Mouse (Mus musculus): Measurements from ENCODE around the gene Cotl1. TPM values are rescaled to one million over a fixed set of nuclear protein-coding genes. Genes with fewer than 3 reads are reported as not detected.

Gene Cotl1
- polyA plus RNA-seq, 1 experiment = 453 TPM

DNA sequence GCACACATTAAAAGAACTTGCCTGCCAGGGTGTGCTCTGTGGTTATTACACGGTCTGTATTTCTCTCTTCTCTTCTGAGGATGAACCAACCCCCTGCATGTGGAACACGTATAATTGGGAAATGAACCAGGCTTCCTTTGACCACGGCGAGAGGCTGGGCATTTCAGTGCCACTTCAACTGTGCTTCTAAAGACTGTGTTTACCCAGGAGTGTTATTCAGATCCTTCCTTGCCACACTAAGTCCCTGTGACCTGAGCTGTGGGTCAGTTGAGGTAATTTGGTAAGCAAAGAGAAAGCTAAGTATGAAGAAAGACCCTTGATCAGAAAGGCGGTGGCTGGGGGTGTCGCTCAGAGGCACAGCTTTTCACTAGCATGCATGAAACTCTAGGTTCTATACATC, 41.0 kb upstream of the Cotl1 start:
- Histone ChIP-seq H3K79me3 (ENCODE audit: low read depth) (no peaks in the 10 kb centered on the region), H3ac (ENCODE audit: control insufficient read depth, insufficient read length, low read depth) (no peak overlapping the region), H3K27me3 (ENCODE audit: control insufficient read depth, insufficient read depth, insufficient read length) (no peaks in the 10 kb centered on the region), H3K36me3 (ENCODE audit: control insufficient read depth, insufficient read depth) (no peaks in the 10 kb centered on the region), H3K79me2 (ENCODE audit: control insufficient read depth, insufficient read depth) (no peaks in the 10 kb centered on the region), H3K4me3 (ENCODE audit: insufficient read depth, poor library complexity, severe bottlenecking) (no peak overlapping the region)
- TF ChIP-seq MYOG (IDR thresholded peaks at IDR 0.05; ENCODE audit: control insufficient read depth, extremely low read depth, insufficient read length) = no peak

DNA sequence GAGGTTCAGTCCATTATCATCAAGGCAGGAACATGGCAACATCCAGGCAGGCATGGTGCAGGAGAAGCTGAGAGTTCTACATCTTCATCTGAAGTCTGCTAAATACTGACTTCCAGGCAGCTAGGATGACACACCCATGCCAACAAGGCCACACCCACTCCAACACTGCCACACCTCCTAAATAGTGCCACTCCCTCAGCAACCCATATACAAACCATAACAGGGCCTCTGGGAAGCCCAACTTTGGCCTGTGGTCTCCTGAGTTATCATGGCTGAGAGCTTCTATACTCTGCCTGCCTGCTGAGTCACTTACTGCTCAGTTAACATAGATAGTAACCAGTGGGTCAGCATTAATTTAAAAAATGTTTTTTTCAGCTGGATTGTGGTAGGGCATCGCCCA, 32.8 kb upstream of the Cotl1 start:
- H3K79me2 ChIP-seq (ENCODE audit: control insufficient read depth, insufficient read depth) = no peaks in the 10 kb centered on the region
- TF ChIP-seq CTCF (IDR thresholded peaks at IDR 0.05; ENCODE audit: control insufficient read depth, insufficient read depth, insufficient read length) = no peak
- TF ChIP-seq MAX (IDR thresholded peaks at IDR 0.05) = no peak
- TF ChIP-seq FOSL1 (IDR thresholded peaks at IDR 0.05; ENCODE audit: insufficient read depth, low read length, poor library complexity, severe bottlenecking) = no peak
- TF ChIP-seq MYOD1 (IDR thresholded peaks at IDR 0.05; ENCODE audit: control insufficient read depth, insufficient read length, low read depth) = no peak
- TF ChIP-seq MYOG (IDR thresholded peaks at IDR 0.05; ENCODE audit: control insufficient read depth, extremely low read depth, insufficient read length) = no peak
- TF ChIP-seq CEBPB (IDR thresholded peaks at IDR 0.05; ENCODE audit: low read depth) = no peak
- TF ChIP-seq USF1 (IDR thresholded peaks at IDR 0.05; ENCODE audit: low read depth) = no peak

DNA sequence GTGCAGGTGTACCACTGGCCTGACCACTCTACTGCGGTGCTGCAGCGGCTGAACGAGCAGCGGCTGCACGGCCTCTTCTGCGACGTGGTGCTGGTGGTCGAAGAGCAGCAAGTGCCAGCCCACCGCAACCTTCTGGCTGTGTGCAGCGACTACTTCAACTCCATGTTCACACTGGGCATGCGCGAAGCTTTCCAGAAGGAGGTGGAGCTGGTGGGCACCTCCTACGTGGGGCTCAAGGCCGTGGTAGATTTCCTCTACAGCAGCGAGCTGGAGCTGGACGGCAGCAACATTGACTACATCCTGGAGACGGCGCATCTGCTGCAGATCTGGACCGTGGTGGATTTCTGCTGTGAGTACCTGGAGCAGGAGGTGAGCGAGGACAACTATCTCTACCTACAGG, 29.3 kb upstream of the Cotl1 start:
- H3K79me3 ChIP-seq (ENCODE audit: low read depth) = no peaks in the 10 kb centered on the region
- no peaks in the 10 kb centered on the region for H3K36me3 ChIP-seq (ENCODE audit: control insufficient read depth, insufficient read depth)
- TF ChIP-seq CEBPB (IDR thresholded peaks at IDR 0.05; ENCODE audit: low read depth) (no peak), CTCF (IDR thresholded peaks at IDR 0.05; ENCODE audit: control insufficient read depth, insufficient read depth, insufficient read length) (no peak), FOSL1 (IDR thresholded peaks at IDR 0.05; ENCODE audit: insufficient read depth, low read length, poor library complexity, severe bottlenecking) (no peak), USF1 (IDR thresholded peaks at IDR 0.05; ENCODE audit: low read depth) (no peak), MYOD1 (IDR thresholded peaks at IDR 0.05; ENCODE audit: control insufficient read depth, insufficient read length, low read depth) (no peak), MAX (IDR thresholded peaks at IDR 0.05) (no peak), MYOG (IDR thresholded peaks at IDR 0.05; ENCODE audit: control insufficient read depth, extremely low read depth, insufficient read length) (no peak)
- H3K79me2 ChIP-seq (ENCODE audit: control insufficient read depth, insufficient read depth) = no peaks in the 10 kb centered on the region
- H3K4me3 ChIP-seq (ENCODE audit: insufficient read depth, poor library complexity, severe bottlenecking) = no peak overlapping the region
- H3ac ChIP-seq (ENCODE audit: control insufficient read depth, insufficient read length, low read depth) = no peak overlapping the region
- no peaks in the 10 kb centered on the region for H3K27me3 ChIP-seq (ENCODE audit: control insufficient read depth, insufficient read depth, insufficient read length)

More for the DNA sequence above, 32.8 kb upstream of the Cotl1 start:
- Histone ChIP-seq H3ac (ENCODE audit: control insufficient read depth, insufficient read length, low read depth) (no peak overlapping the region), H3K79me3 (ENCODE audit: low read depth) (no peaks in the 10 kb centered on the region), H3K27me3 (ENCODE audit: control insufficient read depth, insufficient read depth, insufficient read length) (no peaks in the 10 kb centered on the region), H3K4me3 (ENCODE audit: insufficient read depth, poor library complexity, severe bottlenecking) (no peak overlapping the region), H3K36me3 (ENCODE audit: control insufficient read depth, insufficient read depth) (no peaks in the 10 kb centered on the region)

DNA sequence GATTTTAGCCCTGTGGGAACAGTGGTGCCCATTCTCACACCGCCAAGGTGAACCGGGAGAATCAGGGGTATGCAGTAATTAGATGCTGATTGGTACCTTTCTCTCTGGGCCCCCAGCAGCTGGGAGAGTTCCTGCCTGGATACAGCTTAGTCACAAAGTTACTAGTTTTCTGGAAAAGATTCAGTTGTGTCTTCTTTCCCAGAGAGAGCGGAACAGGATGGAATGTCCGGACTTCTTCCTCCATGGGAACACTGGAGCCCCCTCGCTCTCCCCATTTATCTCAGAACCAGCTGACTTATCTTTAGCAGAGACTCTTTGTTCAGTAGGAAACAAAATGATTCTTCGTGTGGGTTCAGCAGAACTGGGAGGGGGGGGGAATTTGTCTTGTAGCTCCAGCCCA, 22.4 kb upstream of the Cotl1 start:
- no peak for TF ChIP-seq FOSL1 (IDR thresholded peaks at IDR 0.05; ENCODE audit: insufficient read depth, low read length, poor library complexity, severe bottlenecking)
- no peak for TF ChIP-seq USF1 (IDR thresholded peaks at IDR 0.05; ENCODE audit: low read depth)
- no peak for TF ChIP-seq MYOG (IDR thresholded peaks at IDR 0.05; ENCODE audit: control insufficient read depth, extremely low read depth, insufficient read length)
- no peak for TF ChIP-seq MYOD1 (IDR thresholded peaks at IDR 0.05; ENCODE audit: control insufficient read depth, insufficient read length, low read depth)
- TF ChIP-seq CEBPB (IDR thresholded peaks at IDR 0.05; ENCODE audit: low read depth) = no peak
- TF ChIP-seq CTCF (IDR thresholded peaks at IDR 0.05; ENCODE audit: control insufficient read depth, insufficient read depth, insufficient read length) = no peak
- TF ChIP-seq MAX (IDR thresholded peaks at IDR 0.05) = no peak
- H3K79me3 ChIP-seq (ENCODE audit: low read depth) = no peaks in the 10 kb centered on the region
- H3K4me3 ChIP-seq (ENCODE audit: insufficient read depth, poor library complexity, severe bottlenecking) = peak overlapping the region; percentile 40
- H3K79me2 ChIP-seq (ENCODE audit: control insufficient read depth, insufficient read depth) = no peaks in the 10 kb centered on the region
- no peaks in the 10 kb centered on the region for H3K36me3 ChIP-seq (ENCODE audit: control insufficient read depth, insufficient read depth)
- H3ac ChIP-seq (ENCODE audit: control insufficient read depth, insufficient read length, low read depth) = no peak overlapping the region
- H3K27me3 ChIP-seq (ENCODE audit: control insufficient read depth, insufficient read depth, insufficient read length) = peaks cover 3% of the 10 kb centered on the region

DNA sequence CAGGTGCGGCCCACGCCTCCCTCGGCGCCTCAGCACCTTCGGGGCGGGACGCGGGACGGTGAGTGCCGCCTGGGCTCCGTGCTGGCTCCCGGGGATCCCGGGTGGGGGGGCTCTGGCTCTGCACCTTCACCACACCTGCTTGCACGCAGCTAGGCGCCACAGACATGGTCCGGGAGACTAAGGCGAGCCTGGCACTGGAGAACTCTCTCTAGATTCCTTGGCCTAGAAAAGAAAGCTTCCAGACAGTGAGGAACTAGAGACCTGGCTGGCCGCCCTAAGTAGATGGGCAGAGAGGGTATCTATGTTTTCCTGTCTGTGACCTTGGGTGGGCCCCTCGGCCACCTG, 22.0 kb upstream of the Cotl1 start:
- H3K79me3 ChIP-seq (ENCODE audit: low read depth) = no peaks in the 10 kb centered on the region
- H3K4me3 ChIP-seq (ENCODE audit: insufficient read depth, poor library complexity, severe bottlenecking) = peak overlapping the region; percentile 40
- TF ChIP-seq CTCF (IDR thresholded peaks at IDR 0.05; ENCODE audit: control insufficient read depth, insufficient read depth, insufficient read length) (no peak), MYOG (IDR thresholded peaks at IDR 0.05; ENCODE audit: control insufficient read depth, extremely low read depth, insufficient read length) (no peak), MAX (IDR thresholded peaks at IDR 0.05) (no peak), USF1 (IDR thresholded peaks at IDR 0.05; ENCODE audit: low read depth) (no peak), CEBPB (IDR thresholded peaks at IDR 0.05; ENCODE audit: low read depth) (no peak), MYOD1 (IDR thresholded peaks at IDR 0.05; ENCODE audit: control insufficient read depth, insufficient read length, low read depth) (no peak), FOSL1 (IDR thresholded peaks at IDR 0.05; ENCODE audit: insufficient read depth, low read length, poor library complexity, severe bottlenecking) (no peak)
- H3K36me3 ChIP-seq (ENCODE audit: control insufficient read depth, insufficient read depth) = no peaks in the 10 kb centered on the region
- peak overlapping the region; percentile 85 for H3ac ChIP-seq (ENCODE audit: control insufficient read depth, insufficient read length, low read depth)
- H3K79me2 ChIP-seq (ENCODE audit: control insufficient read depth, insufficient read depth) = no peaks in the 10 kb centered on the region
- H3K27me3 ChIP-seq (ENCODE audit: control insufficient read depth, insufficient read depth, insufficient read length) = peaks cover 5% of the 10 kb centered on the region

DNA sequence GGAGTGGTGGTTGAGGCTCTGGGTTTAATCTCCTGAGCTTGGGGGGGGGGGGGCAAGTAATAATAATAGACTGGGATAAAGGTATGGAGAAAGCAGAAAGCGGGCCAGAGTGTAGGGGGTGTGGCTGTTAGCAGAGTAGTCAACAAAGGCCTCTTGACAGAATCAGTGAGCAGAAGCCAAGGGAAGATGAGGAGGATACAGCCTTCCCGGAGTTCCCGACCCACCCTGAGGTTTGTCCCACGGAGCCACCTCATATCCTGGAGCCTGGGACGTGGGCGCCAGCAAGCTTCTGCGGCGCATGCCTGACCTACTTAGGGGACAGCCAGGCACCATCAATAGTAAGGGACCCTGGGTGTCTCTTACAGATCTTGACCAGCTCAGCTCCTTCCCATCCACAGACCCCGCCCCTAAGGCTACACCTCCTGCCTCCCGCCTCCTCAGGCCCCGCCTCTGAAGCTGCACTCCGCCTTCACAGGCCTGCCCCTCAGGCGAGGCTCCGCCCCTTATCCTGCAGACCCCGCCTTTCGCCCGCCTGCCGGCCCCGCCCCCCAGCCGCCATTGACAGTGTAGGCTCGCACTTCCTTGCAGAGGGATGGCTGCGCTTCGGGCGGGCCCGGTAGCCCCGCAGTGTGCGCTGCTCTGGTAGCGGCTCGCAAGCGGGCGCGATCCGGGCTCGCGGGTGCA, 21.5 kb upstream of the Cotl1 start, which contains the start of gene Klhl36:
TSS of gene Klhl36 (plus strand) at position 561 of the 684 bp plus-strand sequence.
- TF ChIP-seq CTCF (IDR thresholded peaks at IDR 0.05; ENCODE audit: control insufficient read depth, insufficient read depth, insufficient read length) = no peak
- TF ChIP-seq FOSL1 (IDR thresholded peaks at IDR 0.05; ENCODE audit: insufficient read depth, low read length, poor library complexity, severe bottlenecking) = no peak
- TF ChIP-seq USF1 (IDR thresholded peaks at IDR 0.05; ENCODE audit: low read depth) = no peak
- TF ChIP-seq CEBPB (IDR thresholded peaks at IDR 0.05; ENCODE audit: low read depth) = no peak
- no peak for TF ChIP-seq MYOD1 (IDR thresholded peaks at IDR 0.05; ENCODE audit: control insufficient read depth, insufficient read length, low read depth)
- TF ChIP-seq MYOG (IDR thresholded peaks at IDR 0.05; ENCODE audit: control insufficient read depth, extremely low read depth, insufficient read length) = no peak
- no peaks in the 10 kb centered on the region for H3K79me3 ChIP-seq (ENCODE audit: low read depth)
- peak within 1 kb of the TSS; percentile 40 for H3K4me3 ChIP-seq (ENCODE audit: insufficient read depth, poor library complexity, severe bottlenecking)
- no peaks in the 10 kb centered on the region for H3K79me2 ChIP-seq (ENCODE audit: control insufficient read depth, insufficient read depth)
- peaks cover 5% of the 10 kb centered on the region for H3K27me3 ChIP-seq (ENCODE audit: control insufficient read depth, insufficient read depth, insufficient read length)
- peak within 1 kb of the TSS; percentile 85 for H3ac ChIP-seq (ENCODE audit: control insufficient read depth, insufficient read length, low read depth)
- H3K36me3 ChIP-seq (ENCODE audit: control insufficient read depth, insufficient read depth) = no peaks in the 10 kb centered on the region
